Mouse (Mus musculus) brain, embryonic 14.5 days (tissue): Measurements from ENCODE around the gene Orc2.

Source experiments
- CTCF ChIP-seq: fragments of 200-500 bp; IDR thresholded peaks from 2 replicates; pipeline ENCODE4 v1.5.1; 2012; ENCODE audit warnings: inconsistent platforms, mild to moderate bottlenecking, moderate library complexity, borderline replicate concordance; ENCODE audit not compliant: insufficient read depth, insufficient read length; ENCODE audit errors: extremely low read depth
- POLR2A ChIP-seq: fragments of 200-500 bp; IDR thresholded peaks from 2 replicates; pipeline ENCODE4 v1.6.1; 2012; ENCODE audit warnings: mild to moderate bottlenecking, inconsistent platforms, borderline replicate concordance; ENCODE audit not compliant: poor library complexity, insufficient read depth, insufficient read length, severe bottlenecking; ENCODE audit errors: extremely low read depth

GRCm38 (mm10) chr1:58444691-58445090 lies 60.2 kb downstream of the Orc2 start:
- TF ChIP-seq CTCF (no peak), POLR2A (no peak)
